Mouse (Mus musculus): ENCODE data around the gene Hes1. TPM values are rescaled to one million over a fixed set of nuclear protein-coding genes. Genes with fewer than 3 reads are reported as not detected.

The Hes1 gene
- polyA plus RNA-seq, 1 experiment = 22.4 TPM

GRCm38 (mm10) chr16:30038663-30039593 is 25.3 kb upstream of the Hes1 start:
- no peaks in the 10 kb centered on the region for H3K4me1 ChIP-seq (ENCODE audit: control insufficient read depth, insufficient read depth, low read length)
- no peak for DNase-seq
- no peak overlapping the region for H3K27ac ChIP-seq (ENCODE audit: insufficient read depth, low read length)
- 48% methylated on average over 15 of the region's 17 CpGs for whole genome bisulfite sequencing
- H3K4me3 ChIP-seq (replicated peaks; ENCODE audit: insufficient read depth, low read depth, low read length) = no peak overlapping the region
- TF ChIP-seq POLR2A (IDR thresholded peaks at IDR 0.05; ENCODE audit: borderline replicate concordance, insufficient read depth, low read length) (no peak), CTCF (IDR thresholded peaks at IDR 0.05; ENCODE audit: borderline replicate concordance, insufficient read depth, low read depth, low read length) (no peak)
- no peaks in the 10 kb centered on the region for H3K27me3 ChIP-seq (ENCODE audit: control insufficient read depth, insufficient read depth, low read length)

GRCm38 (mm10) chr16:30039841-30040240 is 24.3 kb upstream of the Hes1 start:
- Histone ChIP-seq H3K27me3 (ENCODE audit: control insufficient read depth, insufficient read depth, low read length) (no peaks in the 10 kb centered on the region), H3K4me3 (replicated peaks; ENCODE audit: insufficient read depth, low read depth, low read length) (no peak overlapping the region), H3K4me1 (ENCODE audit: control insufficient read depth, insufficient read depth, low read length) (no peaks in the 10 kb centered on the region), H3K27ac (ENCODE audit: insufficient read depth, low read length) (no peak overlapping the region)
- TF ChIP-seq POLR2A (IDR thresholded peaks at IDR 0.05; ENCODE audit: borderline replicate concordance, insufficient read depth, low read length) (no peak), CTCF (IDR thresholded peaks at IDR 0.05; ENCODE audit: borderline replicate concordance, insufficient read depth, low read depth, low read length) (no peak)
- DNase-seq = no peak
- WGBS = 95% methylated on average over 2 of the region's 2 CpGs

- DNase-seq = no peak
- TF ChIP-seq POLR2A (IDR thresholded peaks at IDR 0.05; ENCODE audit: borderline replicate concordance, insufficient read depth, low read length) = no peak
- TF ChIP-seq CTCF (IDR thresholded peaks at IDR 0.05; ENCODE audit: borderline replicate concordance, insufficient read depth, low read depth, low read length) = no peak
- WGBS = 43% methylated on average over 4 of the region's 4 CpGs
- Histone ChIP-seq H3K4me3 (replicated peaks; ENCODE audit: insufficient read depth, low read depth, low read length) (no peak overlapping the region), H3K4me1 (ENCODE audit: control insufficient read depth, insufficient read depth, low read length) (no peaks in the 10 kb centered on the region), H3K27me3 (ENCODE audit: control insufficient read depth, insufficient read depth, low read length) (no peaks in the 10 kb centered on the region), H3K27ac (ENCODE audit: insufficient read depth, low read length) (no peak overlapping the region)
These were observed 21.3 kb upstream of the Hes1 start for GRCm38 (mm10) chr16:30042859-30043258.

- no peak for DNase-seq
- Histone ChIP-seq H3K4me1 (ENCODE audit: control insufficient read depth, insufficient read depth, low read length) (no peaks in the 10 kb centered on the region), H3K27me3 (ENCODE audit: control insufficient read depth, insufficient read depth, low read length) (no peaks in the 10 kb centered on the region), H3K27ac (ENCODE audit: insufficient read depth, low read length) (no peak overlapping the region), H3K4me3 (replicated peaks; ENCODE audit: insufficient read depth, low read depth, low read length) (no peak overlapping the region)
- no peak for TF ChIP-seq CTCF (IDR thresholded peaks at IDR 0.05; ENCODE audit: borderline replicate concordance, insufficient read depth, low read depth, low read length)
- TF ChIP-seq POLR2A (IDR thresholded peaks at IDR 0.05; ENCODE audit: borderline replicate concordance, insufficient read depth, low read length) = no peak
- 79% methylated on average over 5 of the region's 5 CpGs for WGBS
These were observed 18.6 kb upstream of the Hes1 start for GRCm38 (mm10) chr16:30045615-30046014.

- TF ChIP-seq POLR2A (IDR thresholded peaks at IDR 0.05; ENCODE audit: borderline replicate concordance, insufficient read depth, low read length) (no peak), CTCF (IDR thresholded peaks at IDR 0.05; ENCODE audit: borderline replicate concordance, insufficient read depth, low read depth, low read length) (no peak)
- WGBS = 92% methylated on average over 7 of the region's 7 CpGs
- Histone ChIP-seq H3K4me1 (ENCODE audit: control insufficient read depth, insufficient read depth, low read length) (no peaks in the 10 kb centered on the region), H3K27me3 (ENCODE audit: control insufficient read depth, insufficient read depth, low read length) (no peaks in the 10 kb centered on the region), H3K4me3 (replicated peaks; ENCODE audit: insufficient read depth, low read depth, low read length) (no peak overlapping the region), H3K27ac (ENCODE audit: insufficient read depth, low read length) (no peak overlapping the region)
- no peak for DNase-seq
These were observed 17.2 kb upstream of the Hes1 start for GRCm38 (mm10) chr16:30047010-30047409.

- Histone ChIP-seq H3K4me3 (replicated peaks; ENCODE audit: insufficient read depth, low read depth, low read length) (no peak overlapping the region), H3K27me3 (ENCODE audit: control insufficient read depth, insufficient read depth, low read length) (no peaks in the 10 kb centered on the region), H3K4me1 (ENCODE audit: control insufficient read depth, insufficient read depth, low read length) (no peaks in the 10 kb centered on the region), H3K27ac (ENCODE audit: insufficient read depth, low read length) (no peak overlapping the region)
- 67% methylated on average over 11 of the region's 11 CpGs for WGBS
- DNase-seq = no peak
- TF ChIP-seq POLR2A (IDR thresholded peaks at IDR 0.05; ENCODE audit: borderline replicate concordance, insufficient read depth, low read length) (no peak), CTCF (IDR thresholded peaks at IDR 0.05; ENCODE audit: borderline replicate concordance, insufficient read depth, low read depth, low read length) (no peak)
These were observed 16.8 kb upstream of the Hes1 start for GRCm38 (mm10) chr16:30047421-30047831.

- H3K4me3 ChIP-seq (replicated peaks; ENCODE audit: insufficient read depth, low read depth, low read length) = no peak overlapping the region
- H3K4me1 ChIP-seq (ENCODE audit: control insufficient read depth, insufficient read depth, low read length) = no peaks in the 10 kb centered on the region
- no peak for DNase-seq
- H3K27me3 ChIP-seq (ENCODE audit: control insufficient read depth, insufficient read depth, low read length) = no peaks in the 10 kb centered on the region
- no peak overlapping the region for H3K27ac ChIP-seq (ENCODE audit: insufficient read depth, low read length)
- 66% methylated on average over 10 of the region's 10 CpGs for WGBS
- TF ChIP-seq CTCF (IDR thresholded peaks at IDR 0.05; ENCODE audit: borderline replicate concordance, insufficient read depth, low read depth, low read length) = no peak
- TF ChIP-seq POLR2A (IDR thresholded peaks at IDR 0.05; ENCODE audit: borderline replicate concordance, insufficient read depth, low read length) = no peak
These were observed 13.3 kb upstream of the Hes1 start for GRCm38 (mm10) chr16:30050767-30051490.

Data from cerebellum, adult 2 months (tissue).